Mouse (Mus musculus): ENCODE measurements around the gene Sytl3.
"Not testable (repeated sequence)": the region's sequence is repeated elsewhere in the genome, so short reads cannot be mapped to it uniquely, and the experiment has no call there.

Sytl3 gene

GRCm38 (mm10) chr17:6691596-6691995 lies 32.7 kb downstream of the Sytl3 start:
- DNase-seq (ENCODE audit: low spot score), result peak; percentile 93

GRCm38 (mm10) chr17:6695712-6696111 lies 36.8 kb downstream of the Sytl3 start:
- not testable (repeated sequence) for DNase-seq (ENCODE audit: low spot score)

GRCm38 (mm10) chr17:6696521-6696920 lies 37.6 kb downstream of the Sytl3 start:
- DNase-seq (ENCODE audit: low spot score), result not testable (repeated sequence)

- peak; percentile 74 for DNase-seq (ENCODE audit: low spot score)
These were observed 38.4 kb downstream of the Sytl3 start for GRCm38 (mm10) chr17:6697224-6697775.

GRCm38 (mm10) chr17:6699502-6699901 lies 40.6 kb downstream of the Sytl3 start:
- not testable (repeated sequence) for DNase-seq (ENCODE audit: low spot score)

GRCm38 (mm10) chr17:6700077-6700476 lies 41.2 kb downstream of the Sytl3 start:
- not testable (repeated sequence) for DNase-seq (ENCODE audit: low spot score)

GRCm38 (mm10) chr17:6702625-6703221 lies 43.8 kb downstream of the Sytl3 start:
- not testable (repeated sequence) for DNase-seq (ENCODE audit: low spot score)

- not testable (repeated sequence) for DNase-seq (ENCODE audit: low spot score)
These were observed 44.7 kb downstream of the Sytl3 start for GRCm38 (mm10) chr17:6703381-6704270.

- not testable (repeated sequence) for DNase-seq (ENCODE audit: low spot score)
These were observed 47.6 kb downstream of the Sytl3 start for GRCm38 (mm10) chr17:6706448-6706847.

GRCm38 (mm10) chr17:6707422-6707821 lies 48.5 kb downstream of the Sytl3 start:
- not testable (repeated sequence) for DNase-seq (ENCODE audit: low spot score)

GRCm38 (mm10) chr17:6708194-6708593 lies 49.3 kb downstream of the Sytl3 start:
- not testable (repeated sequence) for DNase-seq (ENCODE audit: low spot score)

- not testable (repeated sequence) for DNase-seq (ENCODE audit: low spot score)
These were observed 54.6 kb downstream of the Sytl3 start for GRCm38 (mm10) chr17:6713483-6713882.

- DNase-seq (ENCODE audit: low spot score), result not testable (repeated sequence)
These were observed 55.1 kb downstream of the Sytl3 start for GRCm38 (mm10) chr17:6713944-6714343.

- DNase-seq (ENCODE audit: low spot score), result no peak
These were observed 69.2 kb downstream of the Sytl3 start for GRCm38 (mm10) chr17:6727996-6728610.

- peak; percentile 70 for DNase-seq (ENCODE audit: low spot score)
These were observed 70.4 kb downstream of the Sytl3 start for GRCm38 (mm10) chr17:6729244-6729742.

- DNase-seq (ENCODE audit: low spot score), result no peak
These were observed 72.2 kb downstream of the Sytl3 start for GRCm38 (mm10) chr17:6731132-6731531.

GRCm38 (mm10) chr17:6731634-6732033 lies 72.7 kb downstream of the Sytl3 start:
- DNase-seq (ENCODE audit: low spot score), result no peak

GRCm38 (mm10) chr17:6732665-6733064 lies 73.8 kb downstream of the Sytl3 start:
- no peak for DNase-seq (ENCODE audit: low spot score)

GRCm38 (mm10) chr17:6733322-6733875 lies 74.5 kb downstream of the Sytl3 start:
- no peak for DNase-seq (ENCODE audit: low spot score)

- no peak for DNase-seq (ENCODE audit: low spot score)
These were observed 76.0 kb downstream of the Sytl3 start for GRCm38 (mm10) chr17:6734746-6735441.

Measured in lung, postnatal 25 days (tissue).